Mouse (Mus musculus): ENCODE measurements around the gene Satb2.

Gene Satb2

GRCm38 (mm10) chr1:56972950-56973592 is 5.4 kb downstream of the Satb2 start:
- DNase-seq (ENCODE audit: low spot score), result peak; percentile 93

GRCm38 (mm10) chr1:56972251-56972949 is 6.0 kb downstream of the Satb2 start:
- DNase-seq (ENCODE audit: low spot score), result peak; percentile 59

DNA sequence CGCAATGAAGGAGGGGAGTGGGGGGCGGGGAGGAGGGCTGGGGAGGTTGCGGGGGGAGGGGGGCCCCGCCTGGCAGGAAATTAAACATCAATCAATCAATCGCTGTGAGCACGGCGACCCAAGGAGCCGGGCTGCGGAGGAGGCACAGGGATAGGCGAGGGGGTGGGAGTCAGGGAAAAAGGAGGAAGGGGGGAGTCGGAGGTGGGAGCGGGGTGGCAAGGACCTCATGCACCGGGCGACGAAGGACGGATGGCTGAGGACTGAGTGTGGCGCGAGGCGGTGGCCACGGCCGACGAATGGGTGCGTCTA is 6.6 kb downstream of the Satb2 start:
- no peak for DNase-seq (ENCODE audit: low spot score)

DNA sequence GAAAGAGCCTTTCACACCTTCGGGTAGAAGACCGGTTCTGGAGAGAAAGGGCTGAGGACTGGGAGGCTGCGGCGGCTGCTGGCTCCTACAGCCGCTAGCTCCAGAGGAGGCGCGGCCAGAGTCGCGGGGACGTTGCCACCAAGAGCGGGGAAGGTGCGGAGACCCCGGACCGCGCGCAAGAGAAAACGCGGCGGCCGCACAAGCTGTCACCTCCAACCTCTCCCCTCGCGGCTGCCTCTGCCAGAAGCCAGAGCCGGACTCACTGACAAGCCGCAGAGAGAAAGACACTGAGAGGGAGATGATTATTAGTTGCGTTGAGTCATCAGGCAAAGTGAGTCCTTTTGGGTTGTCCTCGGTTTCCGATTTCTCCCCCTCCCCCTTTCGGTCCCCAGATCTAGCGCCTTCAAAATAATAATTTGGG is 7.0 kb downstream of the Satb2 start:
- DNase-seq (ENCODE audit: low spot score), result no peak

- DNase-seq (ENCODE audit: low spot score), result peak; percentile 19
Observed at GRCm38 (mm10) chr1:56970740-56971141, 7.7 kb downstream of the Satb2 start.

- peak; percentile 20 for DNase-seq (ENCODE audit: low spot score)
Observed at GRCm38 (mm10) chr1:56969364-56970360, 8.8 kb downstream of the Satb2 start.

GRCm38 (mm10) chr1:56965879-56966579 is 12.4 kb downstream of the Satb2 start:
- DNase-seq (ENCODE audit: low spot score), result no peak

- no peak for DNase-seq (ENCODE audit: low spot score)
Observed at GRCm38 (mm10) chr1:56964493-56964892, 14.0 kb downstream of the Satb2 start.

- DNase-seq (ENCODE audit: low spot score), result no peak
Observed at GRCm38 (mm10) chr1:56963291-56963690, 15.2 kb downstream of the Satb2 start.

DNA sequence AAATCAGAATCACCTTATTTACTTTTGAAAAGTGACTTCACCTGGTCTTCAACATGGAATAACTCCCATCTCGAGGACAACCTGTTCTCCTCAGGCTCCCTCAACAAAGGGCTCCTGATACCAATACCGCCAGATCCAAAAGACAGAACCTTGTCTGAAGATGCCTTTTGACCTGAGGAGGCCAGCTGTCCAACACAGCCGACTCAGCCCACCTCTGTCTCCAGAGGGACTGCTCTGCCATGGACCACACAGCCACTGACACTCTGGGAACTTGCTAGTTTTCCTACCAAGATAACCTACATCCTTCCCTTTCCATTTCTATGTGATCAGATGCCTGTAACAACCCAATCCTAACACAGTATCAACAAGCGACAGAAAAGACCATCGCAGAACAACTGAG is 19.5 kb downstream of the Satb2 start:
- DNase-seq (ENCODE audit: low spot score), result no peak

- DNase-seq (ENCODE audit: low spot score), result no peak
Observed at GRCm38 (mm10) chr1:56957942-56958341, 20.5 kb downstream of the Satb2 start.

DNA sequence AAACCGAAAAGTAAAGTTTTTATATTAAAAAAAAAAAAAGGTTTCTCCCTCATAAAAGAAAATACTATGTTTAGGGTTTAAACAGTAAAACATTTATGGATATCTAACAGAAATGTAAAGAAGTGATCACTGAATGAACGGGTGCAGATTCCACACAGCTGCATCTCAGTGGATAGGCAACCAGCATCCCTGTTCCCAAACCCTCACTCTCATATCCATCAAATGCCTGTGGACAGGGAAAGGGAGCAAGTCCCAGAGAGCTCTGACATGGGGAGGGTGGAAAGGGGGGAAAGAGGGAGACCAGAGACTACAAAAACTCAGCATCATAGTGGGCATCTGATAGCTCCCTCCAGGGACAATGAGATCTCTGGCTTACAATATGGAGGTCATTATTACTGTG is 21.6 kb downstream of the Satb2 start:
- no peak for DNase-seq (ENCODE audit: low spot score)

GRCm38 (mm10) chr1:56955739-56956085 is 22.7 kb downstream of the Satb2 start:
- DNase-seq (ENCODE audit: low spot score), result no peak

- no peak for DNase-seq (ENCODE audit: low spot score)
Observed at GRCm38 (mm10) chr1:56955055-56955738, 23.3 kb downstream of the Satb2 start.

GRCm38 (mm10) chr1:56953538-56953937 is 24.9 kb downstream of the Satb2 start:
- DNase-seq (ENCODE audit: low spot score), result no peak

DNA sequence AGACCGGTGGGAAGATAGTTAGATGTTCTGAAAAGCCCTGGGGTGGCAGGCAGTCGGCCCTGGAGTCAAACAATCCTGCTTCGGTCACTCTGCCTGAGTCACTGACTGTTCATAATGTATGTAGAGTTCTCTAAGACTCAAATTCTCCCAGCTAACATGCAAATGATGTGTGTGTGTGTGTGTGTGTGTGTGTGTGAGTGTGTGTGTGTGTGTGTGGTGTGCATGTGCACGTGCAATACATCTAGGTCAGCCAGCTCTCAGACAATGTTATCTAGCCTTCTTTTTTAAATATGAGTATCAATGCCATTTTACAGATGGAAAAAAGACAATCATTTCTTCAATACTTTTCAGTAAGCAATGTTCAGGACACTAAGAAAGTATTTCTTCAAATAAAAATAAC is 26.5 kb downstream of the Satb2 start:
- no peak for DNase-seq (ENCODE audit: low spot score)

- no peak for DNase-seq (ENCODE audit: low spot score)
Observed at GRCm38 (mm10) chr1:56951525-56951924, 26.9 kb downstream of the Satb2 start.

DNA sequence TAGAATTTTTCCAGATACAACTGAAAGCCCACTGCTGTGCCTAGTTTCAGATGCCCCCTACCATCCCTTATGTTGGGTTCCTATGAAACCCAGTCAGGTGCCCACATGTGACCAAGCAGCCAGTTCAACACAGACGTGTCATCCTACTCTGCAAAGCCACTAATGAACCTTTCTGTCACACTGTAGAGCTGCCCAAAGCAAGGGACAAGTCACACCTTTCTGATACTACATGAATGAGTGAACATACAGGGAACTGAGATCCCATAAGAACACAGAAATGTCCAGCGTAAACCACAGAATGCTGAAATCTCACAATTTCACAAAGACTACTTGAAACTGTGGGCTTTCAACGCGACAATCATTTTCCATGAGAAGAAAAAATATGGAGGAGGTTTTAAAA is 39.0 kb downstream of the Satb2 start:
- no peak for DNase-seq (ENCODE audit: low spot score)

DNA sequence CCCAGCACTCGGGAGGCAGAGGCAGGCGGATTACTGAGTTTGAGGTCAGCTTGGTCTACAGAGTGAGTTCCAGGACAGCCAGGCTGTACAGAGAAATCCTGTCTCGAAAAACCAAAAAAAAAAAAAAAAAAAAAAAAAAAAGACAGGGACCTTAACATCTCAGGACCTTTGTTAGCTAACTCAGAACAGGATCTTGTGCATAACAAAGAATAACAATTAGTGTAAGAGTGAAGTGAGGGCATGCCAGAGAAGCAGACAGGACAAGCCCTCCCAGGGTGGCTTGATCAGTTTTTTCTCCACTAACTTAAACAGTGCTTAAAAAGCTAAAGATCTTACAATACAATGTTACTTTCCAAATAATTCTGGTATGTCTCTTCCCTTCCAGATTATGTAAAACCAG is 40.0 kb downstream of the Satb2 start:
- DNase-seq (ENCODE audit: low spot score), result no peak

DNA sequence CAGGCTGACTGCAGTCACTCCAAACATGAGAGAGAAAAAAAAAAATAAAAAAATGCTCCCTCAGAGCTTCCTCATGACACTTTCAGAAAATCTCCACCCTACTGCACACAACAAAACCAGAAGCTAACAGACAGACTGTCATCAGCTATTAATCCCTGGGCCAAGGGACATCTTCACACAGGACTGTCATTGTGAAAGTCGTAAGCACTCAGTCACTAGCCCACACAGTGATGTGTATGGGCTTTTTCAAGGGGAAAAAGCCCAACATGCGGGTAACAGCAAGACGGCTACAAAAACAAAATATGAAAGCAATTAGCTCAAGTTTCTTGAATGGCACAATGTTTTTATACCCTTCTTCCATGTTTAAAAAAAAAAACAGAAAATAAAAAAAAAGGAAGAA is 41.9 kb downstream of the Satb2 start:
- DNase-seq (ENCODE audit: low spot score), result no peak

DNA sequence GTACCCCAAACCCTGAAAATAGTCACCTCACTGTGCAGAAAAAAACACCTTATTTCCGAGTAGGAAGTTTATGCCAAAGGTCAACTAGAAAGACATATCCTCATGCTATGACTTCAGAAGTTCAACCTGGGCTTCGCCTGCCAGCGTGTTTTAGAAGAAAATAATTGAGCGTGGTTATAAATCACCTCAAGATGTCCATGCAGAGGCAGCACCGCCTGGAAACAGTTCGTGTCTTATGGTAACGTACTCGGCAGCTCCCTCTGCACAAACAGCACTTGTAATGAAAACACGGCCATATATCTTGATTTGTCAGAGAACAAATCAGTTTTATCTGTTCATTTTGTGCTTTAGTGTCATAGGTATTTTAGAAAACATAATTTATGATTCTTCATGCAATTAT is 44.6 kb downstream of the Satb2 start:
- DNase-seq (ENCODE audit: low spot score), result no peak

DNA sequence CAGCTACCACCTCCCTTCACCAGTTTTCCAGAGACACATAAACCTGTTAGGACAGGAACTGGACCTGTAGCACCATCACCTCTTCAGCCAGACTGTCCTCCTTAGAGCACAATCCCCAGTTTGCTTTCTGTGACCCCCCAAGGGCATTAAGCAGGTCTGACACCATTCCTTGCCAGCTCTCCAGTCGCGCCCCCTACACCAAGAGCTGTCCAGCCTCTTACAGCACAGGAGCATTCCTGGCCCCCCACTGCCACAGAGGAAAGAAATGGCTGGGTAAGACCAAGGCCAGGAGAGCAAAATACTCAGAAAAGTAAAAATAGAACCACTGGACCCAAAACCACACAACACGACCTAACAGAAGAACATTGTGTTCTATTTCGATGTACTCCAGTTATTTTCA is 48.4 kb downstream of the Satb2 start:
- DNase-seq (ENCODE audit: low spot score), result no peak

Measured in ovary, postnatal 36 days (tissue).